Mouse (Mus musculus) lung, embryonic 14.5 days (tissue): Measurements from ENCODE around the gene Pigk. TPM values are rescaled to one million over a fixed set of nuclear protein-coding genes. Genes with fewer than 3 reads are reported as not detected.

ENCODE experiments used
- ATAC-seq: fragments of 200-750 bp; cut with Nextera tagmentation; 2 replicates; pipeline ENCODE4 v1.8.0; 2017; ENCODE audit warnings: mild to moderate bottlenecking, moderate TSS enrichment, moderate library complexity; ENCODE audit not compliant: insufficient read depth
- DNase-seq: peaks from one replicate; pipeline ENCODE4 v3.0.0-alpha.2; 2015
- H3K27ac ChIP-seq: fragments of 300-500 bp; sonication (generic); 2 replicates; pipeline ENCODE4 v1.5.1; 2014; ENCODE audit warnings: low read depth, mild to moderate bottlenecking, moderate library complexity
- H3K27me3 ChIP-seq: fragments of 300-500 bp; sonication (generic); 2 replicates; pipeline ENCODE4 v1.6.1; 2014; ENCODE audit warnings: low read length, control low read depth; ENCODE audit not compliant: insufficient read depth
- H3K36me3 ChIP-seq: fragments of 300-500 bp; sonication (generic); 2 replicates; pipeline ENCODE4 v1.6.1; 2014; ENCODE audit warnings: control low read depth; ENCODE audit not compliant: insufficient read depth
- H3K4me1 ChIP-seq: fragments of 300-500 bp; sonication (generic); 2 replicates; pipeline ENCODE4 v1.6.1; 2014; ENCODE audit warnings: antibody characterized with exemption, control low read depth; ENCODE audit not compliant: insufficient read depth
- H3K4me2 ChIP-seq: fragments of 300-500 bp; sonication (generic); 2 replicates; pipeline ENCODE4 v1.6.1; 2014; ENCODE audit warnings: mild to moderate bottlenecking
- H3K4me3 ChIP-seq: fragments of 300-500 bp; sonication (generic); 2 replicates; pipeline ENCODE4 v1.5.1; 2014; ENCODE audit warnings: low read depth, low read length
- H3K9ac ChIP-seq: fragments of 300-500 bp; sonication (generic); 2 replicates; pipeline ENCODE4 v1.6.1; 2014
- H3K9me3 ChIP-seq: fragments of 300-500 bp; sonication (generic); 2 replicates; pipeline ENCODE4 v1.6.1; 2016; ENCODE audit warnings: low read depth, low read length, control low read depth
- CTCF ChIP-seq: IDR thresholded peaks from 2 replicates; pipeline ENCODE4 v1.5.1; 2016; ENCODE audit warnings: antibody characterized with exemption, low read depth
- WGBS: fragments of 180-500 bp; shearing (Covaris S2); extraction: QIAGEN DNeasy Blood & Tissue Kit; methylation state at CpG from one replicate; pipeline ENCODE4 v1.1.7; 2014; 5-methylcytosine and 5-hydroxymethylcytosine counted together
- polyA plus RNA-seq: library from polyadenylated mRNA; unstranded; fragments of >200 nt; fragmentation: Nextera tagmentation; extraction: Ambion mirVana; gene quantifications from 2 replicates; pipeline ENCODE4 v1.2.1, GENCODE M21; 2014

Pigk gene
- polyA plus RNA-seq, 1 experiment from 2014 or later: 50.3 TPM

GRCm38 (mm10) chr3:152920365-152920764 is 206.5 kb downstream of the Pigk start:
- Histone ChIP-seq H3K36me3 (no peaks in the 10 kb centered on the region), H3K9me3 (no peaks in the 10 kb centered on the region), H3K9ac (no peak overlapping the region), H3K4me1 (no peaks in the 10 kb centered on the region), H3K4me3 (no peak overlapping the region), H3K4me2 (no peak overlapping the region), H3K27me3 (no peaks in the 10 kb centered on the region), H3K27ac (no peak overlapping the region)
- 44% methylated on average over 3 of the region's 3 CpGs for WGBS
- DNase-seq (no peak), ATAC-seq (no peak)
- TF ChIP-seq CTCF: no peak

GRCm38 (mm10) chr3:152923530-152923929 is 209.6 kb downstream of the Pigk start:
- DNase-seq (peak; percentile 27), ATAC-seq (peak; percentile 64)
- Histone ChIP-seq H3K4me2 (peak overlapping the region; percentile 47), H3K9ac (no peak overlapping the region), H3K4me3 (no peak overlapping the region), H3K4me1 (no peaks in the 10 kb centered on the region), H3K27ac (no peak overlapping the region), H3K9me3 (no peaks in the 10 kb centered on the region), H3K27me3 (no peaks in the 10 kb centered on the region), H3K36me3 (no peaks in the 10 kb centered on the region)
- WGBS: 31% methylated on average over 15 of the region's 15 CpGs
- TF ChIP-seq CTCF: no peak

- no peak for TF ChIP-seq CTCF
- WGBS: 88% methylated on average over 8 of the region's 8 CpGs
- H3K27me3 ChIP-seq: no peaks in the 10 kb centered on the region
- no peaks in the 10 kb centered on the region for H3K4me1 ChIP-seq
- H3K9me3 ChIP-seq: no peaks in the 10 kb centered on the region
- DNase-seq (no peak), ATAC-seq (no peak)
- no peak overlapping the region for H3K4me3 ChIP-seq
- no peak overlapping the region for H3K4me2 ChIP-seq
- no peak overlapping the region for H3K9ac ChIP-seq
- H3K36me3 ChIP-seq: no peaks in the 10 kb centered on the region
- H3K27ac ChIP-seq: no peak overlapping the region
These were observed 211.5 kb downstream of the Pigk start for GRCm38 (mm10) chr3:152925364-152925763.

- DNase-seq (no peak), ATAC-seq (no peak)
- Histone ChIP-seq H3K36me3 (no peaks in the 10 kb centered on the region), H3K27ac (no peak overlapping the region), H3K9me3 (no peaks in the 10 kb centered on the region), H3K4me2 (no peak overlapping the region), H3K27me3 (no peaks in the 10 kb centered on the region), H3K9ac (no peak overlapping the region), H3K4me1 (no peaks in the 10 kb centered on the region), H3K4me3 (no peak overlapping the region)
- 67% methylated on average over 4 of the region's 4 CpGs for WGBS
- no peak for TF ChIP-seq CTCF
These were observed 212.3 kb downstream of the Pigk start for GRCm38 (mm10) chr3:152926166-152926565.

- no peak overlapping the region for H3K9ac ChIP-seq
- TF ChIP-seq CTCF: no peak
- no peaks in the 10 kb centered on the region for H3K36me3 ChIP-seq
- no peaks in the 10 kb centered on the region for H3K27me3 ChIP-seq
- no peak overlapping the region for H3K27ac ChIP-seq
- H3K4me2 ChIP-seq: no peak overlapping the region
- 60% methylated on average over 13 of the region's 13 CpGs for WGBS
- ATAC-seq: 0 out of 2 replicates have a peak, but pooled peaks have one; percentile 35
- no peaks in the 10 kb centered on the region for H3K4me1 ChIP-seq
- peak; percentile 29 for DNase-seq
- H3K4me3 ChIP-seq: no peak overlapping the region
- H3K9me3 ChIP-seq: no peaks in the 10 kb centered on the region
These were observed 214.5 kb downstream of the Pigk start for GRCm38 (mm10) chr3:152928287-152928975.

GRCm38 (mm10) chr3:152929256-152929787 is 215.4 kb downstream of the Pigk start:
- H3K4me1 ChIP-seq: no peaks in the 10 kb centered on the region
- ATAC-seq (no peak), DNase-seq (no peak)
- WGBS: 70% methylated on average over 10 of the region's 10 CpGs
- H3K27me3 ChIP-seq: no peaks in the 10 kb centered on the region
- H3K27ac ChIP-seq: no peak overlapping the region
- no peaks in the 10 kb centered on the region for H3K9me3 ChIP-seq
- no peak overlapping the region for H3K9ac ChIP-seq
- H3K4me2 ChIP-seq: no peak overlapping the region
- H3K4me3 ChIP-seq: no peak overlapping the region
- H3K36me3 ChIP-seq: no peaks in the 10 kb centered on the region
- TF ChIP-seq CTCF: no peak

GRCm38 (mm10) chr3:152929788-152930281 is 215.9 kb downstream of the Pigk start:
- WGBS: 64% methylated on average over 7 of the region's 7 CpGs
- H3K4me1 ChIP-seq: no peaks in the 10 kb centered on the region

More at GRCm38 (mm10) chr3:152929788-152930281, 215.9 kb downstream of the Pigk start:
- H3K4me3 ChIP-seq: no peak overlapping the region
- H3K27ac ChIP-seq: no peak overlapping the region
- no peaks in the 10 kb centered on the region for H3K36me3 ChIP-seq
- H3K4me2 ChIP-seq: no peak overlapping the region
- no peaks in the 10 kb centered on the region for H3K9me3 ChIP-seq
- no peaks in the 10 kb centered on the region for H3K27me3 ChIP-seq
- ATAC-seq: no peak
- no peak overlapping the region for H3K9ac ChIP-seq
- TF ChIP-seq CTCF: no peak
- DNase-seq: no peak
